Mouse (Mus musculus): ENCODE data around the gene Fto.

DNA sequence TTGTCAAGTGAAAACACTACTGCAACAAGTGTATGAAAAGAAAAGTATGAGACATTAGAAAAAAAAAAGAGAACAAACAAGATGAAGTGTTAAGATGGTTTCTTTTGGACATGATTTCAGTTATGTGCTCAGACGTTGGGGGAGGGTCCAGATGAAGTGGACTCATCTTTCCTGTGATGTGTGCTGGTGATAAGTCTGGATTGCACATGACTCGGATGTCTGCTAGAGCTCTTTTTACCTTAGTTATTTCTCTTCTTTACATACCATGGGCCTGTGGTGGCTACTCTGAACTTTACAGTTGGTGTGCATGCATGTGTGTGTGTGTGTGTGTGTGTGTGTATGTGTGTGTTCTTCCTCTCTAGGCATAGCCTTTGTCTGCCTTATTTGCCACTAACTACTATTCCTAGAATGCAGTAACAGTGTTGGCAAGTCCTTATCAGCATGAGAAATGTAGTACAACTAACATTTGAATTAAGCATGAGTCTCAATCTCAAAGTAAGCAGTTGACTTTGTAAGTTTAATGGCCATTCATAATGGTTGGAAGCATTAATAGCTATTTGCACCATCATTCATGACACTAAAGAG lies 43.9 kb upstream of the Fto start:
- no peak for TF ChIP-seq POLR2A (IDR thresholded peaks at IDR 0.05; ENCODE audit: borderline replicate concordance, extremely low read depth, low read depth, low read length)
- no peak for TF ChIP-seq CTCF (IDR thresholded peaks at IDR 0.05; ENCODE audit: insufficient read depth, low read length)

Data from lung, adult 2 months (tissue).